ENCODE assay signal across 15 mouse cellular contexts in the genomic region with DNA sequence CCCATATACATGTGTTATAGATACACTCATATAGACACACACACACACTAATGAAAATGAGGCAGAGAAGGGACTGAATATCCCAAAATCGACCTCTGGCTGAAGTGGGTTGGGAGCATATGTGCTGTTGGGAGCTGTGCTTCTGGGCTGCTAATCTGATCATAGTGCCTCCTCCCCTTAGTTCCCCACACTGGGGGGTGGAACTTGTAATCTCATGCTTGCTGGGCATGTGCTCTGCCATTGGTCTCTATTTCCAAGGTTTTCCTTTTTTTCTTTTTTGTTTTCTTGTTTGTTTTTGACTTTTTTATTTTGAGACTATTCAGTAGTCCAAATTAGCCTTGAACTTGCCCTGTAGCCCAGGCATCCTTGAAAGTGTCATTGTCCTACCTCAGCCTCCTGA.
"Had no signal": no experiment of that assay in that cellular context is flagged by ENCODE, and none has a peak within 500 bp of the region (broad histone marks: within the 10 kb centered on the region; RNA-seq: fewer than 3 reads in every experiment).

No protein-coding gene starts in this region.

- H3K4me2 ChIP-seq: limb, embryonic 15.5 days; midbrain, embryonic 12.5 days; neural tube, embryonic 13.5 days had no signal

- ATAC-seq: midbrain, embryonic 16.5 days had no signal

- DNase-seq: kidney, adult 11 months; kidney, adult 9 months; kidney, postnatal 36 days; layer of hippocampus, adult 9-11 months; layer of hippocampus, postnatal 36 days; lung, adult 18-20 months; lung, postnatal 10 days; lung, postnatal 4 days; thymus, postnatal 4 days had no signal

- H3K36me3 ChIP-seq: limb, embryonic 15.5 days; midbrain, embryonic 12.5 days; neural tube, embryonic 13.5 days had no signal

- H3K9me3 ChIP-seq: limb, embryonic 15.5 days; megakaryocyte, embryonic 14.5 days; midbrain, embryonic 12.5 days; neural tube, embryonic 13.5 days had no signal

- H3K9ac ChIP-seq: limb, embryonic 15.5 days; midbrain, embryonic 12.5 days; neural tube, embryonic 13.5 days had no signal

- H3K4me1 ChIP-seq: midbrain, embryonic 12.5 days; neural tube, embryonic 13.5 days had no signal

- H3K27ac ChIP-seq: kidney, postnatal 0 days; limb, embryonic 15.5 days; midbrain, embryonic 12.5 days; neural tube, embryonic 13.5 days had no signal

- H3K4me3 ChIP-seq: limb, embryonic 15.5 days; megakaryocyte, embryonic 14.5 days; midbrain, embryonic 12.5 days; neural tube, embryonic 13.5 days had no signal

- H3K27me3 ChIP-seq: limb, embryonic 15.5 days; megakaryocyte, embryonic 14.5 days; midbrain, embryonic 12.5 days; neural tube, embryonic 13.5 days had no signal
